Mouse (Mus musculus) C2C12 (cell line): Measurements from ENCODE around the gene Ptms.

Experiments used
- CTCF ChIP-seq: IDR thresholded peaks from one replicate; pipeline ENCODE4 v1.5.1; 2011; ENCODE audit not compliant: control insufficient read depth, insufficient read depth, insufficient read length
- USF1 ChIP-seq: IDR thresholded peaks from one replicate; pipeline ENCODE4 v1.6.1; 2011; ENCODE audit warnings: low read depth, mild to moderate bottlenecking, control low read depth, moderate library complexity

DNA sequence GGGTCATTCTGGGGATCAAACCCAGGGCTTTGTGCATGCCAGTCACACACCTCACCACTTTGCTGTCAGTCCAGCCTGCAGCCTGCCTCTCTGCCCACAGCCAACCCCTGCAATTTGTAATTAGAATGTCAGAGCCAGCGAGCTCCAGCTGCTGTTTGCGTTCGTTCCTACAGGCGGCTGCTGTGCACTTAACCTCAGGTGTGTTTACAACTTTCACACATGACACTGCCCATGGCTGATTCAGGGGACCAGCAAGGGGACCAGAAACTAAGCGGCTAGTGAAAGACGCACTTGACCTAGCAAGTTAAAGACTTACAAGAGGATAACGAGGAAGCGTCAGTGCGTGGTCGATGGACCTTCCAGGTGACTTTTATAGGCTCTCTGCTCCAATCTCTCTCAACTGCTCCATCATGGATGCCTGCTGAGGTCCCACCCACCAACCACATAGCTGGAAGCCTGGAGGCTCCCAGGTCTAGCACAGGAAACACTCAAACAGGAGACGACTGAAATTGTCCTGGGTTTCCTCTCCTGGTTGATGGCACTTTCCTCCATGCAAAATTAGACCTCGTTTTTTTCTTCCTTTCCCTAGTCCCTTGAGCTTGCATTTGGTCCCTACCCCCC is 5.4 kb upstream of the Ptms start:
- no peak for TF ChIP-seq CTCF
- no peak for TF ChIP-seq USF1
